Mouse (Mus musculus): ENCODE data around the gene Gm9887.
A peak's percentile ranks its signal among the peaks of the same experiment; 100 is the strongest.

- TF ChIP-seq CTCF (IDR thresholded peaks at IDR 0.05; ENCODE audit: low read depth) (peak; percentile 47), EP300 (optimal IDR thresholded peaks at IDR 0.05) (no peak)
Measured at GRCm38 (mm10) chr12:69351685-69352084, 20.6 kb downstream of the Gm9887 start.

All from stomach, postnatal 0 days (tissue).